Mouse (Mus musculus) brown adipose tissue, adult 24 weeks (tissue): ENCODE measurements around the gene Zfp689. TPM values are rescaled to one million over a fixed set of nuclear protein-coding genes. Genes with fewer than 3 reads are reported as not detected.
A peak's percentile ranks its signal among the peaks of the same experiment; 100 is the strongest.

ENCODE experiments used
- H3K27ac ChIP-seq: fragments of 200-500 bp; replicated peaks from 2 replicates; pipeline ENCODE4 v1.5.1; 2012; ENCODE audit warnings: low read depth, mild to moderate bottlenecking, low read length
- H3K4me1 ChIP-seq: fragments of 200-500 bp; 2 replicates; pipeline ENCODE4 v1.6.1; 2012; ENCODE audit warnings: low read length, mixed read lengths; ENCODE audit not compliant: control insufficient read depth, insufficient read depth, insufficient read length
- H3K4me3 ChIP-seq: fragments of 200-500 bp; 2 replicates; pipeline ENCODE4 v1.5.1; 2012; ENCODE audit warnings: low read depth, mild to moderate bottlenecking, low read length, moderate library complexity; ENCODE audit not compliant: insufficient read depth
- polyA plus RNA-seq: library from polyadenylated mRNA; stranded (reverse); fragments of >200 nt; gene quantifications from 2 replicates; pipeline ENCODE4 v1.2.4, GENCODE M21; 2012; ENCODE audit not compliant: missing spikeins, insufficient read depth, insufficient read length

Gene Zfp689
- polyA plus RNA-seq, 1 experiment: 0.40 TPM

- H3K27ac ChIP-seq: peak within 1 kb of the TSS; percentile 81
- H3K4me1 ChIP-seq: peaks cover 8% of the 10 kb centered on the region
- H3K4me3 ChIP-seq: peak within 1 kb of the TSS; percentile 97
Measured at GRCm38 (mm10) chr7:127393157-127393943, 55.6 kb downstream of the Zfp689 start, which contains the start of gene E430018J23Rik. E430018J23Rik (minus strand) TSS chr7:127393629.

GRCm38 (mm10) chr7:127392251-127392824 lies 56.6 kb downstream of the Zfp689 start:
- peaks cover 8% of the 10 kb centered on the region for H3K4me1 ChIP-seq
- H3K27ac ChIP-seq: no peak overlapping the region
- H3K4me3 ChIP-seq: peak overlapping the region; percentile 97

Other genes with a start within 250 kb of the Zfp689 start
- 9.8 and 12.8 TPM in 2 replicates for gene Tbc1d10b, start 240.7 kb downstream of the Zfp689 start, polyA plus RNA-seq
- 335 and 418 TPM in 2 replicates for gene Mylpf, start 240.3 kb downstream of the Zfp689 start, polyA plus RNA-seq
- 3.3 and 3.4 TPM in 2 replicates for gene Zfp553, start 216.1 kb downstream of the Zfp689 start, polyA plus RNA-seq
- 10.9 and 19.3 TPM in 2 replicates for gene Sept1, start 216.0 kb downstream of the Zfp689 start, polyA plus RNA-seq
- 7.1 and 14.4 TPM in 2 replicates for gene Zfp771, start 204.9 kb downstream of the Zfp689 start, polyA plus RNA-seq
- 38.1 and 41.3 TPM in 2 replicates for gene Dctpp1, start 188.4 kb downstream of the Zfp689 start, polyA plus RNA-seq
- 125 and 144 TPM in 2 replicates for gene Sephs2, start 175.1 kb downstream of the Zfp689 start, polyA plus RNA-seq
- gene Itgal, start 152.9 kb downstream of the Zfp689 start, polyA plus RNA-seq: 1.1 and 2.3 TPM in 2 replicates
- gene Zfp768, start 103.6 kb downstream of the Zfp689 start, polyA plus RNA-seq: 26.6 and 27.5 TPM in 2 replicates
- gene Zfp747, start 73.1 kb downstream of the Zfp689 start, polyA plus RNA-seq: 1.5 and 1.8 TPM in 2 replicates
- 1.0 and 1.4 TPM in 2 replicates for gene 9130019O22Rik, start 62.0 kb downstream of the Zfp689 start, polyA plus RNA-seq
- 3.4 and 3.6 TPM in 2 replicates for gene E430018J23Rik, start 55.5 kb downstream of the Zfp689 start, polyA plus RNA-seq
- gene Zfp764, start 42.3 kb downstream of the Zfp689 start, polyA plus RNA-seq: 1.6 and 2.6 TPM in 2 replicates
- gene Zfp688, start 27.1 kb downstream of the Zfp689 start, polyA plus RNA-seq: 4.1 and 6.6 TPM in 2 replicates
- gene Prr14, start 10.5 kb upstream of the Zfp689 start, polyA plus RNA-seq: 26.0 and 27.1 TPM in 2 replicates
- 16.5 and 18.2 TPM in 2 replicates for gene Fbrs, start 30.0 kb upstream of the Zfp689 start, polyA plus RNA-seq
- 21.6 and 24.7 TPM in 2 replicates for gene Srcap, start 62.8 kb upstream of the Zfp689 start, polyA plus RNA-seq
- 0.28 and 3.4 TPM in 2 replicates for gene Gm42715, start 70.4 kb upstream of the Zfp689 start, polyA plus RNA-seq
- 2.0 TPM in 1 of 2 replicates, not detected in the other for gene Tmem265, start 112.2 kb upstream of the Zfp689 start, polyA plus RNA-seq
- 15.9 and 17.1 TPM in 2 replicates for gene Phkg2, start 124.2 kb upstream of the Zfp689 start, polyA plus RNA-seq
- gene Ccdc189, start 139.4 kb upstream of the Zfp689 start, polyA plus RNA-seq: 4.5 and 6.0 TPM in 2 replicates
- gene Rnf40, start 139.6 kb upstream of the Zfp689 start, polyA plus RNA-seq: 14.7 and 19.4 TPM in 2 replicates
- 6.6 and 7.5 TPM in 2 replicates for gene Zfp629, start 166.6 kb upstream of the Zfp689 start, polyA plus RNA-seq